ENCODE assay signal across 20 mouse cellular contexts in genomic region chr3:89549488-89549887, GRCm38 (mm10). TPM values are rescaled to one million over a fixed set of nuclear protein-coding genes. Genes with fewer than 3 reads are reported as not detected.
DNase-seq lines count a peak whose midpoint lies in the region; ATAC-seq lines count a peak whose summit lies in the region.
"Had no signal": no experiment of that assay in that cellular context is flagged by ENCODE, and none has a peak within 500 bp of the region (broad histone marks: within the 10 kb centered on the region; RNA-seq: fewer than 3 reads in every experiment).

No protein-coding gene starts in this region.

- no peak overlapping the region for H3K4me3 ChIP-seq in kidney, embryonic 14.5 days (ENCODE audit: low read length)
- no peak overlapping the region for H3K4me3 ChIP-seq in kidney, embryonic 16.5 days (ENCODE audit: low read length)
- H3K4me3 ChIP-seq in stomach, embryonic 14.5 days (ENCODE audit: low read depth, low read length), result no peak overlapping the region
- H3K4me3 ChIP-seq: hindbrain, embryonic 15.5 days; lung, embryonic 15.5 days; neural tube, embryonic 15.5 days; stomach, embryonic 15.5 days had no signal

- no peaks in the 10 kb centered on the region for H3K36me3 ChIP-seq in kidney, embryonic 14.5 days (ENCODE audit: control insufficient read depth, insufficient read depth, low read length)
- H3K36me3 ChIP-seq in kidney, embryonic 16.5 days (ENCODE audit: insufficient read depth, low read length), result no peaks in the 10 kb centered on the region
- no peaks in the 10 kb centered on the region for H3K36me3 ChIP-seq in stomach, embryonic 14.5 days (ENCODE audit: control insufficient read depth, insufficient read depth, low read length)
- H3K36me3 ChIP-seq: hindbrain, embryonic 15.5 days; lung, embryonic 15.5 days; neural tube, embryonic 15.5 days; stomach, embryonic 15.5 days had no signal

- peak; percentile 10 for DNase-seq in kidney, adult 11 months
- DNase-seq in kidney, postnatal 25 days, result peak; percentile 2 to 38
- DNase-seq in layer of hippocampus, adult 18-20 months (ENCODE audit: low spot score in 2 of 2), result no peak
- no peak for DNase-seq in cerebellum, adult 9-11 months
- DNase-seq: adrenal gland, postnatal 14 days; cerebellum, adult 8-10 months; embryo, embryonic 11 days; gastrocnemius, postnatal 10 days; left cerebral cortex, postnatal 4 days; retina, postnatal 1 day had no signal

- H3K4me2 ChIP-seq in kidney, embryonic 14.5 days (replicated peaks; ENCODE audit: low read depth, low read length), result no peak overlapping the region
- H3K4me2 ChIP-seq in kidney, embryonic 16.5 days (replicated peaks; ENCODE audit: low read depth, low read length), result no peak overlapping the region
- H3K4me2 ChIP-seq in stomach, embryonic 14.5 days (replicated peaks; ENCODE audit: low read depth, low read length), result no peak overlapping the region
- H3K4me2 ChIP-seq: hindbrain, embryonic 15.5 days; liver, embryonic 11.5 days; lung, embryonic 15.5 days; midbrain, embryonic 11.5 days; neural tube, embryonic 15.5 days; stomach, embryonic 15.5 days had no signal

- no peaks in the 10 kb centered on the region; the same call in 1 of the 2 replicates for H3K9me3 ChIP-seq in kidney, embryonic 14.5 days (ENCODE audit: control insufficient read depth, low read length)
- H3K9me3 ChIP-seq in kidney, embryonic 16.5 days (ENCODE audit: low read length), result peaks cover 3% of the 10 kb centered on the region; the same call in 1 of the 2 replicates
- no peaks in the 10 kb centered on the region for H3K9me3 ChIP-seq in stomach, embryonic 14.5 days (ENCODE audit: control insufficient read depth, low read depth, low read length)
- H3K9me3 ChIP-seq: hindbrain, embryonic 15.5 days; lung, embryonic 15.5 days; neural tube, embryonic 15.5 days had no signal

- no peak overlapping the region for H3K27ac ChIP-seq in kidney, embryonic 14.5 days (ENCODE audit: low read depth, low read length)
- H3K27ac ChIP-seq in kidney, embryonic 16.5 days (ENCODE audit: low read length), result peak overlapping the region; percentile 5; the same call in 1 of the 2 replicates
- no peak overlapping the region for H3K27ac ChIP-seq in stomach, embryonic 14.5 days (ENCODE audit: low read length)
- H3K27ac ChIP-seq: hindbrain, embryonic 15.5 days; lung, embryonic 15.5 days; neural tube, embryonic 15.5 days; stomach, embryonic 15.5 days had no signal

- H3K9ac ChIP-seq in kidney, embryonic 14.5 days (ENCODE audit: low read depth, low read length), result no peak overlapping the region
- no peak overlapping the region for H3K9ac ChIP-seq in kidney, embryonic 16.5 days (replicated peaks; ENCODE audit: low read length)
- H3K9ac ChIP-seq in stomach, embryonic 14.5 days (replicated peaks; ENCODE audit: low read depth, low read length), result no peak overlapping the region
- H3K9ac ChIP-seq: hindbrain, embryonic 15.5 days; lung, embryonic 15.5 days; neural tube, embryonic 15.5 days; stomach, embryonic 15.5 days had no signal

- WGBS in kidney, embryonic 14.5 days, result 22% methylated on average over 4 of the region's 4 CpGs
- 27% methylated on average over 4 of the region's 4 CpGs for WGBS in kidney, embryonic 16.5 days
- 31% methylated on average over 4 of the region's 4 CpGs for WGBS in stomach, embryonic 14.5 days

- no peak; the same call in 1 of the 2 replicates for ATAC-seq in kidney, embryonic 14.5 days (ENCODE audit: low FRiP score, low TSS enrichment)
- ATAC-seq in kidney, embryonic 16.5 days (ENCODE audit: low FRiP score, low TSS enrichment), result 0 out of 2 replicates have a peak, but pooled peaks have one; percentile 31
- ATAC-seq in stomach, embryonic 14.5 days (ENCODE audit: insufficient number of reproducible peaks, insufficient read depth, low FRiP score, low read depth), result peak; percentile 25; the same call in 1 of the 2 replicates
- ATAC-seq: CD4-positive, CD25-positive, alpha-beta regulatory T cell, adult 4 months had no signal

- no peaks in the 10 kb centered on the region for H3K4me1 ChIP-seq in kidney, embryonic 14.5 days (ENCODE audit: control insufficient read depth, insufficient read depth, low read length)
- H3K4me1 ChIP-seq in kidney, embryonic 16.5 days (ENCODE audit: insufficient read depth, low read length), result peaks cover 2% of the 10 kb centered on the region; the same call in 1 of the 2 replicates
- peaks cover 7% of the 10 kb centered on the region; the same call in 1 of the 2 replicates for H3K4me1 ChIP-seq in stomach, embryonic 14.5 days (ENCODE audit: control insufficient read depth, insufficient read depth, low read length)
- H3K4me1 ChIP-seq: stomach, embryonic 15.5 days had no signal

- H3K27me3 ChIP-seq in kidney, embryonic 14.5 days (ENCODE audit: control insufficient read depth, insufficient read depth, low read length), result no peaks in the 10 kb centered on the region
- no peaks in the 10 kb centered on the region for H3K27me3 ChIP-seq in kidney, embryonic 16.5 days (ENCODE audit: insufficient read depth, low read length)
- H3K27me3 ChIP-seq in stomach, embryonic 14.5 days (ENCODE audit: control insufficient read depth, insufficient read depth, low read length), result no peaks in the 10 kb centered on the region
- H3K27me3 ChIP-seq: hindbrain, embryonic 15.5 days; lung, embryonic 15.5 days; neural tube, embryonic 15.5 days; stomach, embryonic 15.5 days had no signal

RNA-seq across cellular contexts. Expression of gene Kcnn3, which starts 29.5 kb away (rescaled TPM):
- 1.4 and 2.1 TPM in 2 replicates for polyA plus RNA-seq in kidney, embryonic 14.5 days (2014; fragmentation: Nextera tagmentation; extraction: Ambion mirVana)
- polyA plus RNA-seq in kidney, embryonic 16.5 days (2015; fragmentation: Nextera tagmentation; extraction: Ambion mirVana), result 2.5 and 2.6 TPM in 2 replicates
- polyA plus RNA-seq in stomach, embryonic 14.5 days (2014; fragmentation: Nextera tagmentation; extraction: Ambion mirVana), result 4.4 and 6.0 TPM in 2 replicates
- 10 to 100 TPM; 24.6 to 26.6 TPM for total RNA-seq in layer of hippocampus, adult 18-20 months (2021)
- polyA plus RNA-seq: CD4-positive, CD25-positive, alpha-beta regulatory T cell, adult 4 months had no signal

Comparison
In these comparisons a context has a peak if more than half of its experiments do, and no peak if none do; other contexts are left out.
1. DNase-seq: peak in kidney, adult 11 months (single experiment) and kidney, postnatal 25 days (2 of 2); none in layer of hippocampus, adult 18-20 months (0 of 2) and cerebellum, adult 9-11 months (single experiment).